Mouse (Mus musculus): ENCODE results near the gene Ccnj. TPM values are rescaled to one million over a fixed set of nuclear protein-coding genes. Genes with fewer than 3 reads are reported as not detected.

Gene Ccnj
- total RNA-seq, 4 experiments from 2014 or later = 6.4 to 7.8 (median 7.2) TPM

DNA sequence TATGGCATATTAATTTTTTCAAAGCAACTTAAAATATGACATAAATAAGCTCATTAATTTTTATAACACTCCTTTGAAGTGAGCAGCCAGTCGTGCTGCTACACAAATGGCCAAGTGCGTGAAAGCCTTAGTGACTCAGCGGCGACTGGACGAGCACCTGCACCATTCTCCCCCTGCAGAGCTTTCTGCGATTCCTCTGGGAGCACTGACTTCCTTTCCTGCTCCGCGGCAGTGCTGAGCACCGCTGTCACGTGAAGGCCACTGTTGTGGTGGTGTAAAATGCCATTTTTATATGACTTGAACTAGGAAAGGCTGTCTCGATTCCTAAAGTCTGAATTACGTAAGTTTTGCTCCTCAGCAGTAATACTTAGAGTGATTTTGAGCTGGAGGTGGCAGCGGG, 10.5 kb downstream of the Ccnj start:
- no peak for DNase-seq (ENCODE audit: low spot score in 2 of 2)

DNA sequence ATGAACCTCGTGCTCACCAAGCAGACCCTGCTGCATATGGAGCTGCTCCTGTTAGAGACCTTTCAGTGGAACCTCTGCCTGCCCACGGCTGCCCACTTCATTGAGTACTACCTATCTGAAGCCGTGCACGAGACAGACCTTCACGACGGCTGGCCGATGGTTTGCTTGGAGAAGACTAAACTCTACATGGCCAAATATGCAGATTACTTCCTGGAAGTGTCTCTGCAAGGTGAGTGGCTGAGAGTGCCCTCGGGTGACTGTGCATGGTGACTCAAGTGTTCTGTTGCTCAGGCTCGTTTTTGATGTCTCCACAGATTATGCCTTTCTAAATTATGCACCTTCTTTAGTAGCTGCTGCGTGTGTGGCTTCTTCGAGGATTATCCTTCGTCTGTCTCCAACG, 13.7 kb downstream of the Ccnj start:
- DNase-seq (ENCODE audit: low spot score in 2 of 2) = no peak

DNA sequence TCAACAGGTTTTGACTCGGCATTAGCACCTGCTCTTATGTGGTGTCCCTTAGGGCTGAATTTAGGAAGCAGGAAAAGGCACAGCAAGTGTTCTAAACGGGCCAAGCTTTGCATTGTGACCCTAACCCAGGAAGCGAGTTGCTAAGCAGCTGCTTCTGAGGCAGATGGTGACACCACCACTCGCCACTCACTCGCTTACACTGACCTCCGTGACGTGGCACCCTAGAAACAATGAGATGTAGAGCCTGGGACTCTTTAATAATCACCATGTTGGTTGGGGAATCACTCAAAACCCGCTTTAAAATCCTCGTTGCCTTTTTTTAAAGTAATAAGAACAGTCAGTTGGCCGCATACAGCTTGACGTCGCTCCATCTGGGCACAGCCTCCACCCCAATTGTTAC, 18.3 kb downstream of the Ccnj start:
- DNase-seq (ENCODE audit: low spot score in 2 of 2) = no peak

DNA sequence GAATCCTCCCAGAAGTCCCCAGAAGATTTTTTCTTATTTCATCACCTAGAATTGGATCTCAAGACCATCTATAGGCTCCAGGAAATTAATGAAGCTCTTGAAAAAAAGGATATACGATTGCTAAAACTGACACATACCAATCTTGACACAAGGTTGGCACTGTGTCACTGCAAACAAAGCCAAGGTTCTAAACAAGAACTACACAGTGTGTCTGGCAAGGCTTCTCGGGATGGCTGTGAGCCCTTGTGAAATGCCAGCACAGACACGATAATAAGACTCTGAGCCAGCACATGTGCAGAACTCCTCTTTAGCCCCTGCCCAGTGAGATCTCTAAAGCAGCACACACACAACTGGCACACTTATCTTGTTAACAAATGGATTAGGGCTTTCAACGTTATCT, 28.5 kb downstream of the Ccnj start:
- peak in 1 of 2 experiments; percentile 18 for DNase-seq (ENCODE audit: low spot score in 2 of 2)

DNA sequence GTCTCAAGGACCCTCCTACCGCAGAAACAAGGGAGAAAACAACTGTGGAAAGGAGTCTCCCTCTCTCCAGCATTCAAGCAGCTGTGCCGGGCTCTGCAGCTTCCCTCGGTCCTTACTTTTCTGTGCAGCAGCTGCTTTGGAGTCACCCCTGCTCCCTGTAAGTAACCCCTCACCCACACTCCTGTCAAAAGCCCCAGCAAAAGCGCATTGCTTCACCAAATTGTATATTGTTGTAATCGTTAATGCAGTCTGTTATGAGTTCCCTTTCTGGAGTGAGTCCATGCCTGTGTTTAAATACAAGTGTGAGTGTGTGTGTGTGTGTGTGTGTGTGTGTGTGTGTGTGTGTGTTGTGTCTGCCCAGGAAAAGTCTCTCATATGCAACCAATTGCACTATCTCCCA, 37.2 kb downstream of the Ccnj start:
- DNase-seq (ENCODE audit: low spot score in 2 of 2) = no peak

DNA sequence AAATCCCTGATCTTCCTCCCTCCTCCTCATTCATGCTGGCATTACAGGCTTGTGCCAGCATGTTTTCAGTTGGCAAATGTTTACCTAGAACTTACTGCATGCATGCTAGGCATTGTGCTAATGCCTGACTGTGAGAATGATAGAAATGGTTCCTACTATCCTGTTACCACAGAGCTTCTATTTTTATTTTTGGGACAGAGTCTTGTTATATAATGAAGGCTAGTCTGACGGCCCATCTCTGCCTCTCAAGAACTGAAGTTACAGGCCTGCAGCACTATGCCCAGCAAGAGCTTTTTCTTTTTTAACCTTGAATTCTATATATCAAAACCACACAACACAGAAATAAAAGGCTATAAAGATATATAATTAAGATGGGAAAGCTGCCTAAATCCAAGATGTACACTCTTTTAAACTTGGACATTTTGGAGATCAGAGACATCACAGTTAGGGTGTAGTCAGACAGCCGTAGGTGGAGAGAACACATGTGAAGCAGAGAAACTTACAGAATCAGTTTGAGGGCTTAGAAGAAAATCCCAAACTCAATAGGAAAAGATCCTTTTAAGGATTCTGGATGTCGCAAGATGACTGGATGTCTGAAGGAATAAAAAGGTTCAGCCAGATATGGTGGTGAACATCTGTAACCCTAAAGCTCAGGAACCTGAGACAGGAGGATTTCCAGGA, 38.5 kb downstream of the Ccnj start:
- no peak for DNase-seq (ENCODE audit: low spot score in 2 of 2)

DNA sequence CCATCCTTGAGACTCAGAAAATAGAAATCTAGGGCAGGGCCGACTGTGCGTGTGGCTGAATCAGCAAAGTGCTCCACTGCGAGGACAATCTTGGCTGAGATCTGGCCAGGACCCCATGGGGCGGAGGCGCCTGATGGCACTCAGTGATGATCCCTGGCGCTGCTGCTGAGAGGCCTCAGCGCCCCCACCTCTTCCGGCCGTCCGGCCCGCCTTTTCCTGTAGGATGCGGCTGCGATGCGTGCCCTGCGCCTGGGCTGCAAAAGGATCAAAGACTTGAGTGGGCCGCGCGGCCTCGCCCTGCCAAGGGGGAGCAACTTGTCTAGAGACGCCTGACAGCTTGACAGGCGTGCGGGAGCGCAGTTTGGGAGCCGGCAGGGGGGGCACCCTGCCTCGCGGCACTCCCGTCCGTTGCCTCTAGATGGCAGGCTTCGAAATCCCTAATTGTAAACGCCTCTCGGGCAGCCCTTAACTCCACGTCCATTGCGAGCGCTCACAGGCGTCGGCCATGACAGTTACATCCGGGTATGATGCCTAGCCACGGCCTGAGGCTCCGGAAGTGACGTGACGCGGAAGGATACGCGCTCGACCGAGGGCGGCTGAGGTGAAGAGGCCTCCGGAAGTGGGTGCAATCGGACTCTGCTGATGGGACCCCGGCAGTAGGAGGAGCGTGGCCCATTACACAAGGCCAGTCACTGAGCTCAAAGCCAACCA, 42.0 kb downstream of the Ccnj start:
- peak; percentile 69 to 87 for DNase-seq (ENCODE audit: low spot score in 2 of 2)

DNA sequence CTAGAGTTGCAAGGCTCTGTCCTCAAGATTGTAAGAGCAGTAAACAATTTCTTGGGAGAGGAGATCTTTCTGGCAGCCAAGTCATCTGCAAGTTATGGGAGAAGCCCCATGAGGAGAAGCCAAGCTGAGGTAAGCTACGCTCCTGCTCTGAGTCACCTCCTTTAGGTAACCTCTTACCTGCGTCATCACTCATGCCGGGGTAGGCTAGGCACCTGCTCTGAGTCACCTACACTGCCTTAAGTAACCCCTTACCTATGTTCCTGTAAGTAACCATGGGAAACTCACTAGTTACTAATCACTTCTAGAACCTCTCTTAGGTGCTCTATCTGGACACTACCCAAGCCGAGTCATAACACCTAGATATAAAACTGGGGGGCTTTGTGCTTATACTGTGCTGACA, 50.6 kb downstream of the Ccnj start:
- DNase-seq (ENCODE audit: low spot score in 2 of 2) = no peak

DNA sequence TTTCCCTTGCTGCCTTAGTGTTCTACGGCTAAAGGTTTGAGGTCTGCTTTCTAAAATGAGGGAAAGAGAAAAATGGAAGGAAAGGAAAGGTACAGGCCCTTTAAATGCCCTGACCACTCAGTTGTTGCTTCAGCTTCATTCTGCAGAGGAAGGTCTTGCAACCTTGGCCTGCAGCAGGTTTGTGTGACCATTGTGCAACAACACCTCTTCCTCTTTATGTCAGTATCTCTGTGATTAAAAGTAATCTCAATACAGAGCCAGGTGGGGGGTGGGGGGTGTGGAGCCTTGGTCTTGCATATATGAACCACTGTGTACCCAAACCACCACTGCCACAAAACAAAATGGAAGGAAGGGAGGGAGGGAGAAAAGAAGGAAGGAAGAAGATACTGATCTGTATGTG, 57.8 kb downstream of the Ccnj start:
- no peak for DNase-seq (ENCODE audit: low spot score in 2 of 2)

DNA sequence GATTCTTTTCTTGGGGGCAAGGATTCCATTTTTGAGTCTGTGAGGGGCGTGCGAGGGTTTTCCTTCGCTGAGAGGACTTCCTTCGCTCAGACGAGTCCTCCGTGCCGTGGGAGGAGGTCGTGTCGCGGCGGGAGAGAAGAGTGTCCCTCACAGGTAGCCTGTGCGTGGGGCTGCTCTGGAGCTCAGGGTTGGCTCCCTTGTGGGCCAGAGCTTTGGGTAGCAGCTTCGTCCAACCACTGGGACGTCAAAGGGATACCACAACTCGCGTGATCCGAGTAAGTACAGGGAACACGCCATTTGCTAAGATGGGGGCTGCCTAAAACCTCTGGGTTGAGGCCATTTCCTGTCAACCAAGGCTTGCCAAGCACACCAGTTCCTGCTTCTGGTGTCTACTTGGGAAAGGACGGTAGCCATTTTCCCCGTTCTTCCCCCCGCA, 63.0 kb downstream of the Ccnj start:
- no peak for DNase-seq (ENCODE audit: low spot score in 2 of 2)

DNA sequence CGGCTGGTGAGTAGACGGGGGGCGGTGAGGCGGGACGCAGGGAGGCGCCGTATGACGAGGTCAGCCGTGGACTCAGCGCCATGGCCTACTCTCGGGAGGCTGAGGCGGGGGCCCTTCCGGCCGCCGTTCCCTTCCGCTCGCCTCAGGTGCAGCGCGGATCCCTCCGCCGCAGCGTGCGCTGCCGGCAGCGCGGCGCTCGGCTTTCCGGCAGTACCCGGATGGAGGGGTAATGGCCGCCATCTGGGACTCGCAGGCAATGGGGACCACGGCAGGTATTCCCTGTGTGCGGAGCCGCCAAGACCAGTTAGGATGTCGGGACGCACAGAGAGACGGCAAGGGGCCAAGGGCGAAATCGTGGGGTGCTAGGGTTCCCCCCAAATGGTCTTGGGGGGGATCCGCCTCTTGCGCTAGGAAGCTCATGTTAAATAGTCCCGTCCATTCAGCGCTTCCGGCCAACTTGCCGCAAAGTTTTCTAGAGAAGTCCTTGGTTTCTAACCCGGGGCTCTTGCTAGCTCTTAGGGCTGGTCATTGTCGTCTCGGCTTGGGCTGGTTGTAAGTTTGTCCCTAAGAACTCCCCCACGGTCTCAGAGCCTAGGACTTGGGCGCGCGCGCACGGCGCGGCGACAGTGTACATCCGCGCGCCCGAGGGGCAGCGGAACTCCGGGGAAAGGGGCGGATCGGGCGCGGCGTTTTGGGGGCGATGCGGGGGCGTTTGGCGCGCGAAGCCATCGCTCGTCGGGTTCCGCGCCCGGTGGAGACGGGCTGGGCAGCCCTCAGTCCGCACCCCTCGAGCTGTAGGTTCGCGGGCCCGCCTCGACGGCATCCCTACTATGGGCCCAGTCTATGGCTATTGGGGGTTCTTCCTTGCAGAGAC, 63.7 kb downstream of the Ccnj start, which contains the start of gene Zfp518a:
Zfp518a (plus strand) TSS at position 187 of the 874 bp plus-strand sequence.
- DNase-seq (ENCODE audit: low spot score in 2 of 2) = peak; percentile 80 to 86

DNA sequence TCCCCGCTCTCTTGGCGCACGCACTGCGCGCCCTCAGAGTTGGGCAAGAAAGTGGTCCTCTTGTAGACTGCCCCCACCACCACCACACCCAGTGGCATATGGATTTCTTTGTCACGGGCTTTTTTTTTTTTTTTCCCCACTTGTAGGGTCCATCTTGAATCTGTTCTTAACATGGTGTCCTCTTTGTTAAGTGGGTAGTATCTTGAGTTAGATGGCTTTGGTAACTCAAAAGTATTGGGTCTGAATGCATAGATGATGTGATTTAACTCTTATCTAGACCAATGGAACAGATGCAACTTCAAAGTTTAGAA, 64.3 kb downstream of the Ccnj start:
- no peak for DNase-seq (ENCODE audit: low spot score in 2 of 2)

Small RNA genes within 50 kb of the gene (microRNA-seq; reads per million reads assigned to microRNA genes)
- 0 to 0.42 reads per million in 2 experiments for gene Mir8092

Other genes with a start within 250 kb of the Ccnj start
- 10 to 100 TPM; 17.6 to 27.6 (median 25.3) TPM for gene Aldh18a1, start 242.8 kb upstream of the Ccnj start, total RNA-seq (2022)
- 10 to 100 TPM; 18.9 to 19.6 (median 19.2) TPM for gene Tctn3, start 219.0 kb upstream of the Ccnj start, total RNA-seq (2022)
- gene Entpd1, start 218.9 kb upstream of the Ccnj start, total RNA-seq (2022) = 10 to 100 TPM; 15.7 to 31.3 (median 21.7) TPM
- 1 to 10 TPM in 1 of 4 experiments, under 1 TPM in 3; 0.53 to 1.1 (median 0.74) TPM for gene Cc2d2b, start 82.5 kb upstream of the Ccnj start, total RNA-seq (2022)
- 1 to 10 TPM; 6.4 to 9.5 (median 8.3) TPM for gene Zfp518a, start 63.4 kb downstream of the Ccnj start, total RNA-seq (2022)
- 10 to 100 TPM in 3 of 4 experiments, 1 to 10 TPM in 1; 9.6 to 13.5 (median 10.9) TPM for gene Blnk, start 163.3 kb downstream of the Ccnj start, total RNA-seq (2022)
- gene Dntt, start 198.0 kb downstream of the Ccnj start, total RNA-seq (2022) = not detected
- 10 to 100 TPM; 16.9 to 18.5 (median 18.1) TPM for gene Opalin, start 245.8 kb downstream of the Ccnj start, total RNA-seq (2022)